Mouse (Mus musculus): ENCODE data around the gene Gpr155. TPM values are rescaled to one million over a fixed set of nuclear protein-coding genes. Genes with fewer than 3 reads are reported as not detected.

The Gpr155 gene
- total and polyA plus RNA-seq, 3 experiments = 0.23 to 0.99 TPM; not detected in 1

DNA sequence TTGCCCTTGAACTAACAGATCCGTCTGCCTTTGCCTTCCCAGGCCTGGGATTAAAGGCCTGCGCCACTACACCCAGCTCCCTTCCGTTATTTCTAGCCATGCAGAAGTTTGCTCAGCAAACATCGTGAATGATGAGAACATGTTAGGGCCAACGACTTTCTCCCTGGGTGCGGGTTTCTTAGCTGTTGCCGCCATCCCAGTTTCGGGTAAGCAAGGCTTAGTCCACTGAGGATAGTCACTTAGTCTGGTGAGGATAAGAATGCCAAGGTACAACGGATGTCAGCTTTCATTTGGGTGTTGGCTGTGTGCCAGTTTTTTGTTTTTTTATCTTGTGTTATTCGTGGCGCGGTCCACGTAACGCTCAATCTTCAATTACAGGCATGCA, 73.3 kb downstream of the Gpr155 start (continued):
- TF ChIP-seq RCOR1 (IDR thresholded peaks at IDR 0.05; ENCODE audit: low read depth, low read length) = no peak

DNA sequence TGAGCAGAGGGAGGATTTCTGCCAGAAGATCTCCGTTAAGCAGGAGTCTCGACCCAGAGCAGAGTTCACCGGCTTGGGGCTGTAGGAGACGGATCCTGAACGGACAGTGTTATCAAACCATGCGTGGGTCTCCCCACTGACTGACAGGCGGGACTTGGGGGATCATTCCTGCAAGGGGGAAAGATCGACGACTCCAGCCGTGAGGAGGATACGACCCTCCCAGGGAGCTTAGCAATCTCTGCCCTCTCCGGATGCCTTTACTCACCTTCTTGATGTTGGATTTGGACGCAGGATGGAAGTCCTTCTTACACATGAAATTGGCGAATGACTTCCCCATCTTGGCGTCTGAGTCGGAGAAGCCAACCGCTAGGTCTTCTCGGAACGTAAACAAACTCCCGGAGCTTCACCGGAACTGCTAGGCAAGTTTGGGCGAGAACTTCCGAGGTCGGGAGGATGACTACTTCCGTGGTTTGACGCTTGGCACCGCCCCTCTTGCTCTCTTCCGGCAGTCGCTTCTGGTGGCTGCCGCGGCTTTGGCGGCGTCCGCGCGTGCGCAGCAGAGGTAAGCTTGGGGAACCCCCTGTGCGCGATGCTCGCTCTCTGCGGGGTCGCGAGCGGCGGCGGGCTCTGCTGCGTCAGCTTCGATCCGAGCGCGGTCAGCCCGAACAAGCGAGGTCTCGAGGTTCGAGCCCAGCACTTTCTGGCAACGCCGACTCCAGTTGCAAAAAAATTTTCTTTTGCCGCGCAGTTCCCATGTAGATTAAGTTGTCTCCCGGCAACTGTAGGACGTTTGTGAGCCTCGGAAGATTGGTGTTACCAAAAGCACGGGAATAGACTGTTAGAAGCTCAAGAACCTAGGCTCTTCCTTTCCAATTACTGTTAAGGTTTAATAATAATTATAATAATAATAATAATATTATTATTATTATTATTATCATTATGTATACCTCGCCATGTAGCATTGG, 73.9 kb downstream of the Gpr155 start, which contains the start of the genes Scrn3 and Cir1:
TSS of gene Scrn3 (plus strand) at position 450 of the 965 bp plus-strand sequence.
TSS of gene Cir1 (minus strand) at position 550 of the 965 bp plus-strand sequence.
- peaks cover 0 to 4% of the 10 kb centered on the region in 2 experiments; a peak in 2 of 4 replicates for H3K4me1 ChIP-seq (ENCODE audit: control insufficient read depth in 1 of 2, insufficient read depth in 2 of 2, low read length in 2 of 2)
- H3K27me3 ChIP-seq (ENCODE audit: control insufficient read depth in 1 of 2, insufficient read depth in 2 of 2, low read length in 2 of 2) = no peaks in the 10 kb centered on the region
- H3K9ac ChIP-seq (ENCODE audit: control insufficient read depth, low read depth, low read length, poor library complexity, severe bottlenecking) = peak within 1 kb of the TSS; percentile 90
- no peaks in the 10 kb centered on the region for H3K9me3 ChIP-seq (replicated peaks; ENCODE audit: insufficient read depth, low read length)
- H3K79me2 ChIP-seq (ENCODE audit: control insufficient read depth, insufficient read depth, low read length, poor library complexity) = peaks cover 3% of the 10 kb centered on the region
- peak within 1 kb of the TSS; percentile 92 for H3K4me3 ChIP-seq (ENCODE audit: control insufficient read depth in 1 of 2, insufficient read depth in 1 of 2, low read depth in 2 of 2, low read length in 2 of 2)
- peak; percentile 95 for DNase-seq (ENCODE audit: low read depth, low spot score)
- H3K36me3 ChIP-seq (ENCODE audit: control insufficient read depth in 1 of 2, insufficient read depth in 2 of 2, low read length in 2 of 2) = peaks cover 0 to 12% of the 10 kb centered on the region in 2 experiments; a peak in 2 of 4 replicates
- peak within 1 kb of the TSS; percentile 89 for H3K27ac ChIP-seq (ENCODE audit: control insufficient read depth, low read depth, low read length)
- TF ChIP-seq CTCF (IDR thresholded peaks at IDR 0.05 in 2 of 3, conservative IDR thresholded peaks at IDR 0.05 in 1 of 3; ENCODE audit: control insufficient read depth in 1 of 3, insufficient read depth in 1 of 3, low read depth in 2 of 3, low read length in 3 of 3, poor library complexity in 1 of 3, severe bottlenecking in 1 of 3) = no peak
- no peak for TF ChIP-seq GATA1 (IDR thresholded peaks at IDR 0.05; ENCODE audit: low read depth, low read length)
- TF ChIP-seq RAD21 (IDR thresholded peaks at IDR 0.05; ENCODE audit: low read depth, low read length) = no peak
- TF ChIP-seq ZNF384 (IDR thresholded peaks at IDR 0.05; ENCODE audit: low read depth, low read length) = no peak
- TF ChIP-seq TCF12 (IDR thresholded peaks at IDR 0.05; ENCODE audit: low read depth, low read length) = peak; percentile 39
- TF ChIP-seq ZC3H11A (IDR thresholded peaks at IDR 0.05; ENCODE audit: low read depth, low read length) = no peak
- peak; percentile 66 for TF ChIP-seq POLR2AphosphoS2 (IDR thresholded peaks at IDR 0.05; ENCODE audit: low read length)
- no peak for TF ChIP-seq GABPA (IDR thresholded peaks at IDR 0.05; ENCODE audit: low read depth, low read length)
- peak; percentile 71 to 73; a peak in 3 of 4 replicates for TF ChIP-seq POLR2A (IDR thresholded peaks at IDR 0.05; ENCODE audit: control insufficient read depth in 1 of 2, insufficient read depth in 1 of 2, low read depth in 1 of 2, low read length in 2 of 2, poor library complexity in 1 of 2)
- TF ChIP-seq MAZ (IDR thresholded peaks at IDR 0.05; ENCODE audit: low read depth, low read length) = no peak
- peak; percentile 79 for TF ChIP-seq NELFE (IDR thresholded peaks at IDR 0.05; ENCODE audit: low read depth, low read length)
- 0 out of 2 replicates have a peak, but pooled peaks have one; percentile 13 for TF ChIP-seq RCOR1 (IDR thresholded peaks at IDR 0.05; ENCODE audit: low read depth, low read length)
- TF ChIP-seq CHD2 (IDR thresholded peaks at IDR 0.05; ENCODE audit: low read length) = peak; percentile 48
- TF ChIP-seq ZKSCAN1 (IDR thresholded peaks at IDR 0.05; ENCODE audit: low read depth, low read length) = no peak
- no peak for TF ChIP-seq POLR2AphosphoS5 (IDR thresholded peaks at IDR 0.05; ENCODE audit: borderline replicate concordance, low read depth, low read length)
- no peak for TF ChIP-seq EP300 (IDR thresholded peaks at IDR 0.05; ENCODE audit: low read depth in 1 of 2, low read length in 2 of 2)
- TF ChIP-seq USF2 (IDR thresholded peaks at IDR 0.05; ENCODE audit: borderline replicate concordance in 1 of 2, insufficient read depth in 1 of 2, low read depth in 1 of 2, low read length in 2 of 2) = no peak
- TF ChIP-seq MAX (IDR thresholded peaks at IDR 0.05; ENCODE audit: low read length) = no peak
- TF ChIP-seq ELF1 (IDR thresholded peaks at IDR 0.05; ENCODE audit: low read depth, low read length) = peak; percentile 82
- TF ChIP-seq UBTF (IDR thresholded peaks at IDR 0.05; ENCODE audit: borderline replicate concordance, insufficient read depth, low read depth, low read length) = no peak
- no peak for TF ChIP-seq SMC3 (IDR thresholded peaks at IDR 0.05; ENCODE audit: low read depth, low read length)
- no peak for TF ChIP-seq TAL1 (IDR thresholded peaks at IDR 0.05; ENCODE audit: low read length)
- no peak for TF ChIP-seq CHD1 (IDR thresholded peaks at IDR 0.05; ENCODE audit: low read depth, low read length)
- no peak for TF ChIP-seq MAFK (IDR thresholded peaks at IDR 0.05; ENCODE audit: borderline replicate concordance, low read depth, low read length)
- TF ChIP-seq E2F4 (IDR thresholded peaks at IDR 0.05; ENCODE audit: borderline replicate concordance, low read depth, low read length) = no peak
- no peak for TF ChIP-seq MYC (IDR thresholded peaks at IDR 0.05; ENCODE audit: low read depth, low read length)
- no peak for TF ChIP-seq ETS1 (IDR thresholded peaks at IDR 0.05; ENCODE audit: low read depth, low read length)
- TF ChIP-seq SIN3A (IDR thresholded peaks at IDR 0.05; ENCODE audit: low read length) = peak; percentile 79
- no peak for TF ChIP-seq BHLHE40 (IDR thresholded peaks at IDR 0.05; ENCODE audit: borderline replicate concordance, low read depth, low read length)
- peak; percentile 93 for TF ChIP-seq HCFC1 (IDR thresholded peaks at IDR 0.05; ENCODE audit: low read depth, low read length)
- peak; percentile 67; the same call in 1 of the 2 replicates for TF ChIP-seq TBP (IDR thresholded peaks at IDR 0.05; ENCODE audit: low read depth, low read length)
- TF ChIP-seq MXI1 (IDR thresholded peaks at IDR 0.05; ENCODE audit: low read depth, low read length) = no peak
- TF ChIP-seq KAT2A (conservative IDR thresholded peaks at IDR 0.05; ENCODE audit: low read depth, low read length) = peak; percentile 77

Data from MEL (cell line).